Mouse (Mus musculus) spleen, adult 10 weeks (tissue): ENCODE results near the gene Bpnt1. TPM values are rescaled to one million over a fixed set of nuclear protein-coding genes. Genes with fewer than 3 reads are reported as not detected.

Experiments used
- polyA plus RNA-seq: library from polyadenylated mRNA; stranded (reverse); fragments of 350-450 nt; fragmentation: Illumina TruSeq; extraction: RNeasy Lipid Tissue Mini Kit (QIAGEN cat#74804); gene quantifications from one replicate; pipeline ENCODE4 v1.2.3, GENCODE M21; 2015; ENCODE audit warnings: low replicate concordance; ENCODE audit not compliant: insufficient read depth

Bpnt1 gene
- polyA plus RNA-seq: 19.0 TPM

DNA sequence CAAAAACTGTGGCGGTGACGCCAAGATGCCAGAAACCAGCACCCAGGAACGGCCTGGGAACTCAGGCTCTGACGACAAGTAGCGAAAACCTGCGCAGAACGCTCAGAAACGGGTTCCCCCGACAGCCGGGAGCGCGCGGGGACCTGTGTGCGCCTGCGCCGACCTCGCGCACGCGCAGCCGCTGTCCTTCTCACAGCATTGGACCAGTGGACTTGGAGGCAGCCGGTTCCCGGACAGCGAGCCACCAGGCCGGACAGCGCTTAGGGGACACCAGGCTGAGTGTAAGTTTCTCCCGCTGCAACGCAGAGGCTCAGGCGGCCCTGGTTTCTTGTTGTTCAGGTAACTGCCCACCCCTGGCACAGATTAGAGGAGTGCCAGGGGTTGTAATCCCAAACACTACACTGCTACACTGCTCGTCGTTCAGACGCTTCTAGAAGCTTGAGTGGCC lies at the start of gene Bpnt1:
Gene Bpnt1 (plus strand): TSS at position 167 of the 448 bp plus-strand sequence.

DNA sequence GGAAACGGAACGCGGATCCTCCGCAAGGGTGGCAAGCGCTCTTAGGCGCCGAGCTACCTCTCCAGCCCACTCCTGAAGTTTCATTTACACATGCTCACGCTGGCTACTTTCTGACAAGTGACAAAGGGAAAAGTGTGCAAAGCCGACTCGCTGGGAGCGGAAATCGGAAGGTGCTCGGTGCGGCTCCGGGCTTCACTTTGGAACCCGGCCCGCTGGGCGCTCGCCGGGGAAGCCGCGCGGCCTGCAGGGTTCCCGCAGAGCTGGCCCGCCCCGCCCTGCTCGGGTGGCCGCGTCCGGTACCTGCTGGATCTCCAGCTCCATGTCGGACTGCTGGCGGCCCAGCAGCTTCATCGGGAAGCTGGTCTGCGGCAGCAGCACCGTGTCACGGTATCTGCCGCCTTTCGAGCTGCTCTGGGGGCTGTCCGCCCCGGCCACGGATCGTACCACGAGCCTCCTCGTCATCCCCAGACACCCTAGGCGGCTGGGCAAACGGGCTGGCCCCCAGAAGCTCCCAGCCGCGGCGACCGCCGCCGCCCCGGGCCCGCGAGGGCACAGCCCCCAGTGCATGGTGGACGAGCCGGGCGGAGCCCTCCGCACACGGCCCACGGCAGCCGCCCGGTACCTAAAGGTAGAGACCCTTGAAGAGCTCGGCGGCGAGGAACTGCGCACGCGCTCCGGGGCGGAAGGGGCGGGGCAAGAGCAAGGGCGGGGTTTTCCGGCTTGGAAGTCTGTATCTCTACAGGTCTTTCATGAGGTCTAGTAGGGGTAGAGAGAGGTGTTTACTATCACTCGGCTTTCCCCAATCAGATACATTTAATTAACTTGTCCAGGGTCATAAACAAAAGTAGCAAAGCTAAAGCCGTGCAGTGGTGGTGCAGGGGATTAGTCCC lies 3.0 kb upstream of the Bpnt1 start, which contains the start of gene Iars2:
Gene Iars2 (minus strand): TSS at position 676 of the 890 bp plus-strand sequence.

DNA sequence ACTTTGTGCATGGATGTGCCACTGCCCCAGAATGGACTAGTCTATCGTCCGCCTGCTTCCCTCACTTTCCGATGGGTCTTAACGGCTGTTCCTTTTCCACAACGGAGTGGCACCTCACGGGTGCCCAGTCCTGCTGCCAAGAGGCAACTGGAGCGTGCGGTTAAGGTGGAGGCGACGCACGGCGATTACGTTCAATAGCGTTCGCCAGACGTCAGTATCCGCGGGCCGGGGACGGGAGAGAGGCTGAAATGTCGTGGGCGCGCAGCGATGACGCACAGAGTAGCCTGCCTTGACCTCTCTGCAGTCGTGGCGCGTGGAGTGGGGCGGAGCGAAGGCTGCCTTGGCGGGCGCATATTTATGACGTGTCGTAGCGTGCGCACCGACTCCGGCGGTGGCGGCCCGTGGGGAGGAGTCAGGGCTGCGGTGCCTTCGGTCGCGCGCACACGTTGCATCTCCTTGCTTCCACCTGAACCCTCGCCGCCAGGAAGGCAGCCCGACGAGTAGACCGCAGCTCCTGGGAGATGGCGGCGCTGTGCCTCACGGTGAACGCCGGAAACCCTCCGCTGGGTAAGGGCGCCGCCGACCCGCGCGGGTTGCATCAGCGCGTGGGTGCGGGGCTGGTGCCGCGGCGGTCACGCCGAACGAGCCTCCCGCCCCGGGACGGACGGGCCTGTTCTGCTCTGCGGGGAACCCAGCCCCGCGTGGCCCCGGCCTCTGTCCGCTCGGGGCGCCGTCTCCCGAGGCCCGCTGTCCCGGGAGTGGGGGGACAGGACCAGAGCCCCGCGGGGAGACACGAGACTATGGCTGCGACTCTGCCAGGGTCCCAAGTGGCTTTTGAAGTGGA lies 30.9 kb downstream of the Bpnt1 start, which contains the start of gene Eprs:
Gene Eprs (plus strand): TSS at position 368 of the 844 bp plus-strand sequence.

Other genes starting within 250 kb of the Bpnt1 start
- 26.9 TPM for gene Rab3gap2, start 128.0 kb upstream of the Bpnt1 start, polyA plus RNA-seq
- 32.0 TPM for gene Iars2, start 2.8 kb upstream of the Bpnt1 start, polyA plus RNA-seq
- gene Eprs, start 30.9 kb downstream of the Bpnt1 start, polyA plus RNA-seq: 64.1 TPM
- gene Slc30a10, start 122.7 kb downstream of the Bpnt1 start, polyA plus RNA-seq: 0.12 TPM